Mouse (Mus musculus): Measurements from ENCODE around the gene Cxcl9.

DNA sequence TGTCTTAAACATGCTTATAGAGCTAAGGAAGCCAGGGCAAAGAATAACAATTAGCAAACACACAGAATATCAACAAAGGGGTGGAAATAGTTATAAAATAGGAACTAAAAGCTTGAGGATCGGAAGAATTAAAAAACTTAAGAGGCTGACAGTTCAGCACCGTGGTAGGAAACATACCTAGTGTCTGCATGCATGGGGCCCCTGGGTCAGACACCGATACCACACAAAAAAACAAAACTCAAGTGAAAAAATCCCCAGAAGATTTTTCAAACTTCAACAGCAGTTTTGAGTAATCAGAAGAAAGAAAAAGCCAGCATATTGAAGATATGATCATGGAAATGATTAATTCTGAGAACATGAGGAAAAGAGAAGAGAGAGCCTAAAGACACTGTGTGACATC is 8.9 kb upstream of the Cxcl9 start:
- no peak for TF ChIP-seq CTCF (IDR thresholded peaks at IDR 0.05; ENCODE audit: borderline replicate concordance, insufficient read depth, low read length)
- TF ChIP-seq POLR2A (IDR thresholded peaks at IDR 0.05; ENCODE audit: low read depth, low read length) = no peak

Data from embryonic fibroblast, embryonic 13.5 days (primary cell).